Mouse (Mus musculus): ENCODE results near the gene Gpr146. TPM values are rescaled to one million over a fixed set of nuclear protein-coding genes. Genes with fewer than 3 reads are reported as not detected.

The Gpr146 gene
- polyA plus RNA-seq, 2 experiments from 2014 or later = 8.1 to 11.3 TPM

- no peak for ATAC-seq
Observed at GRCm38 (mm10) chr5:139432747-139433508, 55.4 kb downstream of the Gpr146 start.

- no peak for ATAC-seq
Observed at GRCm38 (mm10) chr5:139433842-139434568, 56.5 kb downstream of the Gpr146 start.

- ATAC-seq = no peak
Observed at GRCm38 (mm10) chr5:139434940-139435339, 57.4 kb downstream of the Gpr146 start.

- no peak for ATAC-seq
Observed at GRCm38 (mm10) chr5:139437769-139438168, 60.3 kb downstream of the Gpr146 start.

- no peak for ATAC-seq
Observed at GRCm38 (mm10) chr5:139438440-139438839, 60.9 kb downstream of the Gpr146 start.

- ATAC-seq = no peak
Observed at GRCm38 (mm10) chr5:139440451-139440850, 63.0 kb downstream of the Gpr146 start.

- no peak for ATAC-seq
Observed at GRCm38 (mm10) chr5:139440926-139441725, 63.6 kb downstream of the Gpr146 start.

- ATAC-seq = no peak
Observed at GRCm38 (mm10) chr5:139441726-139442018, 64.2 kb downstream of the Gpr146 start.

GRCm38 (mm10) chr5:139442428-139442827 lies 64.9 kb downstream of the Gpr146 start:
- ATAC-seq = no peak

GRCm38 (mm10) chr5:139442962-139443361 lies 65.5 kb downstream of the Gpr146 start:
- ATAC-seq = no peak

GRCm38 (mm10) chr5:139445258-139445657 lies 67.8 kb downstream of the Gpr146 start:
- no peak for ATAC-seq

Other genes starting within 250 kb of the Gpr146 start
- 1 to 10 TPM in 1 of 2 experiments, under 1 TPM in 1; 0.98 to 3.1 TPM for gene Prkar1b, start 227.7 kb upstream of the Gpr146 start, polyA plus RNA-seq (2017; shearing (Covaris generic))
- gene Dnaaf5, start 227.5 kb upstream of the Gpr146 start, polyA plus RNA-seq (2017; shearing (Covaris generic)) = 10 to 100 TPM in 1 of 2 experiments, 1 to 10 TPM in 1; 8.2 to 16.0 TPM
- gene Sun1, start 177.1 kb upstream of the Gpr146 start, polyA plus RNA-seq (2017; shearing (Covaris generic)) = 10 to 100 TPM; 36.2 to 64.2 TPM
- 10 to 100 TPM; 12.5 to 12.6 TPM for gene Get4, start 125.4 kb upstream of the Gpr146 start, polyA plus RNA-seq (2017; shearing (Covaris generic))
- 1 to 10 TPM; 4.8 to 6.0 TPM for gene Adap1, start 52.1 kb upstream of the Gpr146 start, polyA plus RNA-seq (2017; shearing (Covaris generic))
- 10 to 100 TPM; 49.9 to 52.2 TPM for gene Cox19, start 26.3 kb upstream of the Gpr146 start, polyA plus RNA-seq (2017; shearing (Covaris generic))
- not detected for gene Cyp2w1, start 25.1 kb upstream of the Gpr146 start, polyA plus RNA-seq (2017; shearing (Covaris generic))
- not detected for gene C130050O18Rik, start 27.6 kb downstream of the Gpr146 start, polyA plus RNA-seq (2017; shearing (Covaris generic))
- gene Gper1, start 45.5 kb downstream of the Gpr146 start, polyA plus RNA-seq (2017; shearing (Covaris generic)) = not detected
- 1 to 10 TPM; 2.5 to 6.8 TPM for gene 3110082I17Rik, start 82.8 kb downstream of the Gpr146 start, polyA plus RNA-seq (2017; shearing (Covaris generic))
- gene Zfand2a, start 106.9 kb downstream of the Gpr146 start, polyA plus RNA-seq (2017; shearing (Covaris generic)) = 10 to 100 TPM; 10.2 to 10.6 TPM
- not detected for gene Uncx, start 165.8 kb downstream of the Gpr146 start, polyA plus RNA-seq (2017; shearing (Covaris generic))